Mouse (Mus musculus): ENCODE measurements around the gene Prrt3. TPM values are rescaled to one million over a fixed set of nuclear protein-coding genes. Genes with fewer than 3 reads are reported as not detected.

Gene Prrt3
- total RNA-seq, 2 experiments from 2014 or later, result 53.9 to 59.1 TPM

- H3K27ac ChIP-seq, result no peak overlapping the region
These were observed 6.7 kb upstream of the Prrt3 start for GRCm38 (mm10) chr6:113508272-113508946.

GRCm38 (mm10) chr6:113507130-113507529 lies 5.4 kb upstream of the Prrt3 start:
- TF ChIP-seq CTCF (conservative IDR thresholded peaks at IDR 0.05), result no peak
- no peak for DNase-seq (ENCODE audit: low spot score in 2 of 2)
- no peak overlapping the region for H3K4me3 ChIP-seq
- no peak overlapping the region for H3K27ac ChIP-seq

More at GRCm38 (mm10) chr6:113508272-113508946, 6.7 kb upstream of the Prrt3 start:
- no peak overlapping the region for H3K4me3 ChIP-seq
- DNase-seq (ENCODE audit: low spot score in 2 of 2), result no peak
- TF ChIP-seq CTCF (conservative IDR thresholded peaks at IDR 0.05), result no peak

GRCm38 (mm10) chr6:113505689-113506088 lies 4.0 kb upstream of the Prrt3 start:
- H3K4me3 ChIP-seq, result no peak overlapping the region
- H3K27ac ChIP-seq, result no peak overlapping the region
- no peak for DNase-seq (ENCODE audit: low spot score in 2 of 2)
- TF ChIP-seq CTCF (conservative IDR thresholded peaks at IDR 0.05), result no peak

- H3K4me3 ChIP-seq, result no peak overlapping the region
- TF ChIP-seq CTCF (conservative IDR thresholded peaks at IDR 0.05), result no peak
- DNase-seq (ENCODE audit: low spot score in 2 of 2), result no peak
- no peak overlapping the region for H3K27ac ChIP-seq
These were observed 1.1 kb upstream of the Prrt3 start for GRCm38 (mm10) chr6:113502801-113503200.

GRCm38 (mm10) chr6:113499346-113499745 lies 2.4 kb downstream of the Prrt3 start:
- no peak for DNase-seq (ENCODE audit: low spot score in 2 of 2)
- no peak overlapping the region; the same call in 1 of the 2 replicates for H3K4me3 ChIP-seq
- TF ChIP-seq CTCF (conservative IDR thresholded peaks at IDR 0.05), result no peak
- no peak overlapping the region for H3K27ac ChIP-seq

GRCm38 (mm10) chr6:113495071-113495675 lies 6.6 kb downstream of the Prrt3 start:
- H3K4me3 ChIP-seq, result peak overlapping the region; percentile 52
- peak overlapping the region; percentile 84 for H3K27ac ChIP-seq
- DNase-seq (ENCODE audit: low spot score in 2 of 2), result no peak
- no peak for TF ChIP-seq CTCF (conservative IDR thresholded peaks at IDR 0.05)

GRCm38 (mm10) chr6:113494258-113494788 lies 7.4 kb downstream of the Prrt3 start:
- peak overlapping the region; percentile 84 for H3K27ac ChIP-seq
- DNase-seq (ENCODE audit: low spot score in 2 of 2), result peak; percentile 56 to 79
- TF ChIP-seq CTCF (conservative IDR thresholded peaks at IDR 0.05), result peak; percentile 84
- peak overlapping the region; percentile 52 for H3K4me3 ChIP-seq

- Histone ChIP-seq H3K27ac (peak overlapping the region; percentile 84), H3K4me3 (no peak overlapping the region)
- no peak for TF ChIP-seq CTCF (conservative IDR thresholded peaks at IDR 0.05)
- DNase-seq (ENCODE audit: low spot score in 2 of 2), result peak; percentile 49 to 67
These were observed 9.4 kb downstream of the Prrt3 start for GRCm38 (mm10) chr6:113492101-113492864.

- no peak for TF ChIP-seq CTCF (conservative IDR thresholded peaks at IDR 0.05)
These were observed 12.3 kb downstream of the Prrt3 start for GRCm38 (mm10) chr6:113489410-113489809.

GRCm38 (mm10) chr6:113487125-113487576 lies 14.6 kb downstream of the Prrt3 start:
- DNase-seq (ENCODE audit: low spot score in 2 of 2), result no peak
- H3K4me3 ChIP-seq, result peak overlapping the region; percentile 2; the same call in 1 of the 2 replicates
- no peak for TF ChIP-seq CTCF (conservative IDR thresholded peaks at IDR 0.05)
- H3K27ac ChIP-seq, result peak overlapping the region; percentile 69

More at GRCm38 (mm10) chr6:113489410-113489809, 12.3 kb downstream of the Prrt3 start:
- no peak overlapping the region for H3K27ac ChIP-seq
- H3K4me3 ChIP-seq, result no peak overlapping the region
- DNase-seq (ENCODE audit: low spot score in 2 of 2), result no peak

- no peak for DNase-seq (ENCODE audit: low spot score in 2 of 2)
These were observed 18.0 kb downstream of the Prrt3 start for GRCm38 (mm10) chr6:113483729-113484128.

GRCm38 (mm10) chr6:113483100-113483615 lies 18.6 kb downstream of the Prrt3 start, which contains the start of gene Creld1:
Gene Creld1 (plus strand): TSS chr6:113483297.
- TF ChIP-seq CTCF (conservative IDR thresholded peaks at IDR 0.05), result no peak
- H3K27ac ChIP-seq, result peak within 1 kb of the TSS; percentile 98

More at GRCm38 (mm10) chr6:113483729-113484128, 18.0 kb downstream of the Prrt3 start:
- Histone ChIP-seq H3K4me3 (peak overlapping the region; percentile 75), H3K27ac (peak overlapping the region; percentile 98)
- no peak; the same call in 1 of the 2 replicates for TF ChIP-seq CTCF (conservative IDR thresholded peaks at IDR 0.05)

More at GRCm38 (mm10) chr6:113483100-113483615, 18.6 kb downstream of the Prrt3 start, which contains the start of gene Creld1:
- DNase-seq (ENCODE audit: low spot score in 2 of 2), result peak; percentile 91 to 96
- peak within 1 kb of the TSS; percentile 75 for H3K4me3 ChIP-seq
